Mouse (Mus musculus) stomach, postnatal 0 days (tissue): ENCODE data around the gene Gng7.

ENCODE experiments used
- CTCF ChIP-seq: IDR thresholded peaks from 2 replicates; pipeline ENCODE4 v1.5.1; 2016; ENCODE audit warnings: antibody characterized with exemption, low read depth, mild to moderate bottlenecking, moderate library complexity
- EP300 ChIP-seq: optimal IDR thresholded peaks from 2 replicates; pipeline ENCODE3; 2016; ENCODE audit warnings: antibody characterized with exemption

GRCm38 (mm10) chr10:80951761-80952390 lies 62.9 kb downstream of the Gng7 start:
- no peak for TF ChIP-seq EP300
- TF ChIP-seq CTCF: no peak
